Mouse (Mus musculus) brain, embryonic 14.5 days (tissue): ENCODE results near the gene Anks6.

Experiments used
- CTCF ChIP-seq: fragments of 200-500 bp; IDR thresholded peaks from 2 replicates; pipeline ENCODE4 v1.5.1; 2012; ENCODE audit warnings: inconsistent platforms, mild to moderate bottlenecking, moderate library complexity, borderline replicate concordance; ENCODE audit not compliant: insufficient read depth, insufficient read length; ENCODE audit errors: extremely low read depth
- POLR2A ChIP-seq: fragments of 200-500 bp; IDR thresholded peaks from 2 replicates; pipeline ENCODE4 v1.6.1; 2012; ENCODE audit warnings: mild to moderate bottlenecking, inconsistent platforms, borderline replicate concordance; ENCODE audit not compliant: poor library complexity, insufficient read depth, insufficient read length, severe bottlenecking; ENCODE audit errors: extremely low read depth

GRCm38 (mm10) chr4:47057510-47058325 is 491 bp upstream of the Anks6 start:
- no peak for TF ChIP-seq CTCF
- no peak for TF ChIP-seq POLR2A
